In genomic region chr10:24107747-24108146, GRCm38 (mm10) we compare ENCODE assay signal across 34 mouse cellular contexts. TPM values are rescaled to one million over a fixed set of nuclear protein-coding genes. Genes with fewer than 3 reads are reported as not detected.
"Had no signal": no experiment of that assay in that cellular context is flagged by ENCODE, and none has a peak within 500 bp of the region (broad histone marks: within the 10 kb centered on the region; RNA-seq: fewer than 3 reads in every experiment).

No protein-coding gene starts in this region.

- H3K4me2 ChIP-seq: liver, embryonic 13.5 days; lung, embryonic 14.5 days; midbrain, embryonic 13.5 days had no signal

- H3K36me3 ChIP-seq: liver, embryonic 13.5 days; midbrain, embryonic 10.5 days; midbrain, embryonic 13.5 days had no signal

- H3K9ac ChIP-seq: liver, embryonic 13.5 days; lung, embryonic 14.5 days; midbrain, embryonic 13.5 days had no signal

- H3K27me3 ChIP-seq: liver, embryonic 13.5 days; megakaryocyte, embryonic 14.5 days; midbrain, embryonic 13.5 days had no signal

- H3K9me3 ChIP-seq: liver, embryonic 13.5 days; megakaryocyte, embryonic 14.5 days; midbrain, embryonic 10.5 days; midbrain, embryonic 13.5 days had no signal

- H3K4me1 ChIP-seq: midbrain, embryonic 13.5 days had no signal

- H3K4me3 ChIP-seq: left cerebral cortex, adult 2 months; liver, embryonic 13.5 days; megakaryocyte, embryonic 14.5 days; midbrain, embryonic 10.5 days; midbrain, embryonic 13.5 days; myocyte had no signal

- ATAC-seq: lung, postnatal 0 days; midbrain, embryonic 13.5 days; midbrain, embryonic 16.5 days had no signal

- DNase-seq: kidney, postnatal 25 days; layer of hippocampus, postnatal 36 days; liver, embryonic 13.5 days; lung, embryonic 14.5 days; retina, postnatal 1 day; right cerebral cortex, postnatal 25 days; thymus, adult 2 months; thymus, postnatal 14 days; thymus, postnatal 4 days had no signal

- H3K27ac ChIP-seq: kidney, postnatal 0 days; left cerebral cortex, adult 2 months; liver, embryonic 13.5 days; macrophage; midbrain, embryonic 10.5 days; midbrain, embryonic 13.5 days had no signal

RNA-seq across cellular contexts. Expression of gene Taar9, which starts 1.6 kb away (rescaled TPM):
- total RNA-seq: layer of hippocampus, adult 8-10 months; layer of hippocampus, postnatal 10 days; layer of hippocampus, postnatal 36 days; left cerebral cortex, adult 2 months; left cerebral cortex, postnatal 10 days; left cerebral cortex, postnatal 36 days; liver, adult 2 months; monocyte, adult 5-6 weeks had no signal
- polyA plus RNA-seq: kidney, adult 2 months; kidney, embryonic 14.5 days; kidney, postnatal 0 days; limb, embryonic 11.5 days; limb, embryonic 14.5 days; liver, adult 2 months; liver, embryonic 13.5 days; liver, embryonic 16.5 days; lung, embryonic 14.5 days; lung, postnatal 0 days; macrophage; midbrain, embryonic 13.5 days; midbrain, embryonic 16.5 days; myocyte; neural tube, embryonic 11.5 days; neural tube, embryonic 14.5 days; stomach, embryonic 16.5 days; testis, adult 2 months; thymus, adult 2 months had no signal

RNA-seq across cellular contexts. Expression of gene Taar8c, which starts 6.0 kb away (rescaled TPM):
- total RNA-seq: layer of hippocampus, adult 8-10 months; layer of hippocampus, postnatal 10 days; layer of hippocampus, postnatal 36 days; left cerebral cortex, adult 2 months; left cerebral cortex, postnatal 10 days; left cerebral cortex, postnatal 36 days; liver, adult 2 months; monocyte, adult 5-6 weeks had no signal
- polyA plus RNA-seq: kidney, adult 2 months; kidney, embryonic 14.5 days; kidney, postnatal 0 days; limb, embryonic 11.5 days; limb, embryonic 14.5 days; liver, adult 2 months; liver, embryonic 13.5 days; liver, embryonic 16.5 days; lung, embryonic 14.5 days; lung, postnatal 0 days; macrophage; midbrain, embryonic 10.5 days; midbrain, embryonic 13.5 days; midbrain, embryonic 16.5 days; myocyte; neural tube, embryonic 11.5 days; neural tube, embryonic 14.5 days; stomach, embryonic 16.5 days; testis, adult 2 months; thymus, adult 2 months had no signal

RNA-seq across cellular contexts. Expression of gene Taar8b, which starts 15.7 kb away (rescaled TPM):
- total RNA-seq: layer of hippocampus, adult 8-10 months; layer of hippocampus, postnatal 10 days; layer of hippocampus, postnatal 36 days; left cerebral cortex, adult 2 months; left cerebral cortex, postnatal 10 days; left cerebral cortex, postnatal 36 days; liver, adult 2 months; monocyte, adult 5-6 weeks had no signal
- polyA plus RNA-seq: kidney, adult 2 months; kidney, embryonic 14.5 days; kidney, postnatal 0 days; limb, embryonic 11.5 days; limb, embryonic 14.5 days; liver, adult 2 months; liver, embryonic 13.5 days; liver, embryonic 16.5 days; lung, embryonic 14.5 days; lung, postnatal 0 days; macrophage; midbrain, embryonic 10.5 days; midbrain, embryonic 13.5 days; midbrain, embryonic 16.5 days; myocyte; neural tube, embryonic 11.5 days; neural tube, embryonic 14.5 days; stomach, embryonic 16.5 days; testis, adult 2 months; thymus, adult 2 months had no signal

RNA-seq across cellular contexts. Expression of gene Taar8a, which starts 31.4 kb away (rescaled TPM):
- total RNA-seq: layer of hippocampus, adult 8-10 months; layer of hippocampus, postnatal 10 days; layer of hippocampus, postnatal 36 days; left cerebral cortex, adult 2 months; left cerebral cortex, postnatal 10 days; left cerebral cortex, postnatal 36 days; liver, adult 2 months; monocyte, adult 5-6 weeks had no signal
- polyA plus RNA-seq: kidney, adult 2 months; kidney, embryonic 14.5 days; kidney, postnatal 0 days; limb, embryonic 11.5 days; limb, embryonic 14.5 days; liver, adult 2 months; liver, embryonic 13.5 days; liver, embryonic 16.5 days; lung, embryonic 14.5 days; lung, postnatal 0 days; macrophage; midbrain, embryonic 10.5 days; midbrain, embryonic 13.5 days; midbrain, embryonic 16.5 days; myocyte; neural tube, embryonic 11.5 days; neural tube, embryonic 14.5 days; spleen, adult 2 months; stomach, embryonic 16.5 days; testis, adult 2 months; thymus, adult 2 months had no signal
